Mouse (Mus musculus): Measurements from ENCODE around the gene Itsn1. TPM values are rescaled to one million over a fixed set of nuclear protein-coding genes. Genes with fewer than 3 reads are reported as not detected.

Itsn1 gene
- total and polyA plus RNA-seq, 2 experiments from 2014 or later: 11.9 to 64.7 TPM

DNA sequence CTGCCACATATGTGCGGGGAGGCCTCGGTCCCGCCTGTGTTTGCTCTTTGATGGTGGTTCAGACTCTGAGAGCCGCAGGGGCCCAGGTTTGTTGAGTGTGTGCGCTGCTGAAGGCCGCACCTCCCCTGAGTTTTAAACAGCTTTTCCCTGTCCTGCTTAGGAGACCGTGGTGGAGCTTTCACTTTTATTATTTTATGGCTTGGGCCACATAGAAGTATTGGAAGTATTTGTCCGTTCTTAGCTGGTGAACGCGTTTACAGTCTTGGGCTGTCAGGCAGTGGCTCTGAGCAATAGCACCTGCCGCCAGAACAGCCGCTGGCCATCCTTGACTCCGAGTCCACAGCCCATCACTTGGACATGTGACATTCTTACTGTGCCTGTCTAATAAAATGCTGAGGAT lies 27.2 kb upstream of the Itsn1 start:
- Histone ChIP-seq H3K4me1 (ENCODE audit: control insufficient read depth, insufficient read depth) (no peaks in the 10 kb centered on the region), H3K36me3 (replicated peaks; ENCODE audit: control insufficient read depth, insufficient read depth, low read length) (peaks cover 59% of the 10 kb centered on the region), H3K4me2 (ENCODE audit: low read depth, low read length) (no peak overlapping the region), H3K9me3 (replicated peaks; ENCODE audit: control insufficient read depth, low read length) (no peaks in the 10 kb centered on the region), H3K9ac (replicated peaks; ENCODE audit: low read depth, low read length) (no peak overlapping the region), H3K27me3 (ENCODE audit: control insufficient read depth, insufficient read depth, low read length) (no peaks in the 10 kb centered on the region), H3K27ac (ENCODE audit: low read depth) (no peak overlapping the region), H3K4me3 (ENCODE audit: low read depth, low read length) (no peak overlapping the region)
- no peak for TF ChIP-seq CTCF (IDR thresholded peaks at IDR 0.05; ENCODE audit: low read depth)
- no peak for TF ChIP-seq EP300 (IDR thresholded peaks at IDR 0.05; ENCODE audit: low read depth)
- WGBS: 84% methylated on average over 13 of the region's 13 CpGs
- ATAC-seq (ENCODE audit: insufficient read depth, low read depth) (no peak), DNase-seq (ENCODE audit: low spot score) (no peak)

DNA sequence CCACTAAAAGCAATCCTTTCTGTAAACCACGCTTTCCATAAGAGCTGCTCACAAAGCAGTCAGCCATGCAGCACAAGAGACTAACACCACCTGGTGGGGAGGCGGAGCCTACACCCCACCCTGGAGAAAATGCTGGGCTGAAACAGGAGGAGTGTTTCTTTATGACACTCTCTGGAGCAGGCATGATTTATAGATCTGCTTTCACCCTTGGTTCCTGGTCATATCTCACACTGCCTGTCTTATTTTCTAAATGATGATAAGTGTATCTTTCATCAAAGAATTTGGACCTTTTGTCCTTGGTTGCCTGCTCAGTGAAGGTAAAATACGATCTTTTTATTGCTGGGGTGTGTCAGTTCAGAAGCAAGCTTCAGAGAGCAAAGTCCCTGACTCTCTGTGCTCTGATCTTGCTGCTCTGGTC lies 26.3 kb upstream of the Itsn1 start:
- no peak overlapping the region for H3K4me2 ChIP-seq (ENCODE audit: low read depth, low read length)
- TF ChIP-seq CTCF (IDR thresholded peaks at IDR 0.05; ENCODE audit: low read depth): no peak
- no peaks in the 10 kb centered on the region for H3K27me3 ChIP-seq (ENCODE audit: control insufficient read depth, insufficient read depth, low read length)
- peaks cover 61% of the 10 kb centered on the region for H3K36me3 ChIP-seq (replicated peaks; ENCODE audit: control insufficient read depth, insufficient read depth, low read length)
- ATAC-seq (ENCODE audit: insufficient read depth, low read depth) (no peak), DNase-seq (ENCODE audit: low spot score) (no peak)
- H3K4me1 ChIP-seq (ENCODE audit: control insufficient read depth, insufficient read depth): no peaks in the 10 kb centered on the region
- H3K9me3 ChIP-seq (replicated peaks; ENCODE audit: control insufficient read depth, low read length): no peaks in the 10 kb centered on the region
- 75% methylated on average over 3 of the region's 3 CpGs for WGBS
- no peak overlapping the region for H3K4me3 ChIP-seq (ENCODE audit: low read depth, low read length)
- H3K9ac ChIP-seq (replicated peaks; ENCODE audit: low read depth, low read length): no peak overlapping the region
- no peak overlapping the region for H3K27ac ChIP-seq (ENCODE audit: low read depth)

DNA sequence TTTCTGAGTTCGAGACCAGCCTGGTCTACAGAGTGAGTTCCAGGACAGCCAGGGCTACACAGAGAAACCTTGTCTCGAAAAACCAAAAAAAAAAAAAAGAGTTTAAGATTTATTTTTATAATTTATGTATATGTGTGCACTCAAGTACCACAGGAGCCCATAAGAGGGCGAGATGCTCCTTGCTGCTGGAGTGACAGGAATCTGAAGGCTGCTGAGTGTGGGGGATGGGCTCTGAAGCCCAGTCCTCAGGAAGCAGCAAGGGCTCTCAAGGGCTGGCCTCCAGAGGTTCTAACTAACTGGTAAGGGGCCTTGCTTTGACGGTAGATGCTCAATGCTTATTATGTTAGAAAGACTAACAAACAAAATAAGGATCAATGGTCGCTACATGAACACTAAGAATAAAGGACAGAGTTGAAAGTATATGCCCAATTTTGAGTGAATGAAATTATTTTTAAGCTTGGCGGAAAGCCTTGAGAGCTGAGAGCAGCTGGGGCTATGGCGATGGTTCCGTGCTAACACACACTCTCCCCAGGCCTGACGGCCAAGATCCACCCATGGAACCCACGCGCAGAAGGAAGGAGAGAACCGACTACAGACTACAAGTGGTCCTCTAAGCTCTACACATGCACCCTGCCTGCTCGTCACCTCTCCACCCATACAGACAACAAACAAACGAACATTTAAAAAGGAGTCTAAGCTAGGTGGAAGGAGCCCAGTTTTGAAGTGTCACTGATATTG lies 24.3 kb upstream of the Itsn1 start:
- H3K27ac ChIP-seq (ENCODE audit: low read depth): no peak overlapping the region
- H3K4me3 ChIP-seq (ENCODE audit: low read depth, low read length): no peak overlapping the region
- no peaks in the 10 kb centered on the region for H3K27me3 ChIP-seq (ENCODE audit: control insufficient read depth, insufficient read depth, low read length)
- no peaks in the 10 kb centered on the region for H3K9me3 ChIP-seq (replicated peaks; ENCODE audit: control insufficient read depth, low read length)
- DNase-seq (ENCODE audit: low spot score) (no peak), ATAC-seq (ENCODE audit: insufficient read depth, low read depth) (no peak)
- no peak overlapping the region for H3K4me2 ChIP-seq (ENCODE audit: low read depth, low read length)
- peaks cover 62% of the 10 kb centered on the region for H3K36me3 ChIP-seq (replicated peaks; ENCODE audit: control insufficient read depth, insufficient read depth, low read length)
- no peak overlapping the region for H3K9ac ChIP-seq (replicated peaks; ENCODE audit: low read depth, low read length)
- TF ChIP-seq CTCF (IDR thresholded peaks at IDR 0.05; ENCODE audit: low read depth) (peak; percentile 16; the same call in 1 of the 2 replicates), EP300 (IDR thresholded peaks at IDR 0.05; ENCODE audit: low read depth) (no peak)
- no peaks in the 10 kb centered on the region for H3K4me1 ChIP-seq (ENCODE audit: control insufficient read depth, insufficient read depth)
- 82% methylated on average over 14 of the region's 14 CpGs for WGBS

DNA sequence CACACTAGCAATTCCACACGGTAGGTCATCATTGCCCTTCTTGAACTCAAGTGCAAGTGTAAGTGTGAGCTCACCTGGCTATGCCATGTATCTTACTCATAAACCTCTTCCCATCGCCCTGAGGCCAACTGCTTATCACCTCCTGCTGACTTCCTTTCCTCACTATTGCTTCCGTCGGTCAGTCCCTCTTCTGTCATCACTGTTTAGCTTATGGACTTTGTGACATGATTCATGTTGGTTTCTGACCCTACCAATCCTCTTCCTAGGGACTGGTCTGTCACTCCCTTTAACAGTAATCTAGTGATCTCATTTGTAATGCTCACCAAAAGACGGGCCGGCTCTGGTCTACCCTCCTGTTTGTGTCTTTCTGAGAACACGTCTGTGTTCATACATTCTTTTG lies 18.8 kb upstream of the Itsn1 start:
- TF ChIP-seq CTCF (IDR thresholded peaks at IDR 0.05; ENCODE audit: low read depth) (no peak), EP300 (IDR thresholded peaks at IDR 0.05; ENCODE audit: low read depth) (no peak)
- Histone ChIP-seq H3K4me1 (ENCODE audit: control insufficient read depth, insufficient read depth) (no peaks in the 10 kb centered on the region), H3K9ac (replicated peaks; ENCODE audit: low read depth, low read length) (no peak overlapping the region), H3K36me3 (replicated peaks; ENCODE audit: control insufficient read depth, insufficient read depth, low read length) (peaks cover 63% of the 10 kb centered on the region), H3K4me3 (ENCODE audit: low read depth, low read length) (no peak overlapping the region), H3K4me2 (ENCODE audit: low read depth, low read length) (no peak overlapping the region), H3K9me3 (replicated peaks; ENCODE audit: control insufficient read depth, low read length) (no peaks in the 10 kb centered on the region), H3K27me3 (ENCODE audit: control insufficient read depth, insufficient read depth, low read length) (no peaks in the 10 kb centered on the region), H3K27ac (ENCODE audit: low read depth) (no peak overlapping the region)
- no peak for DNase-seq (ENCODE audit: low spot score)
- no peak for ATAC-seq (ENCODE audit: insufficient read depth, low read depth)
- 65% methylated on average over 7 of the region's 7 CpGs for WGBS

DNA sequence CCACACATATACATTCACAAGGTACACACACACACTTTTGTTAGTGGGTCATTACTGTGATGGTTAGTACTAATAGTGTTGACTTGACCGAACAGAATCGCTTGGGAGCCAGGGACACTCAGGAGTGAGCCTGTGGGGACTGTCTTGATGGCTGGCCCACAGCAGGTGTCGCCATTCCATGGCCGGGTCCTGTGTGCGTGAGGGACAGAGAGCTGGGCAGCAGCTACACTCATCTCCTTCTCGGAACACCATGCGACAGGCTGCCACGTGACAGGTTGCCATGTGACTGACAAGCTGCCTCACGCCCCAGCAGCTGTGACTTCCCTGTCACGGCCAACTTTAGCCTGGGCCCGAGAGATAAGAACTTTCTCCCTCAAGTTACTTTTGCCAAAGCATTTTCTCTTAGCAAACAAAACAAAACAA lies 12.1 kb upstream of the Itsn1 start:
- peak; percentile 74 for ATAC-seq (ENCODE audit: insufficient read depth, low read depth)

DNA sequence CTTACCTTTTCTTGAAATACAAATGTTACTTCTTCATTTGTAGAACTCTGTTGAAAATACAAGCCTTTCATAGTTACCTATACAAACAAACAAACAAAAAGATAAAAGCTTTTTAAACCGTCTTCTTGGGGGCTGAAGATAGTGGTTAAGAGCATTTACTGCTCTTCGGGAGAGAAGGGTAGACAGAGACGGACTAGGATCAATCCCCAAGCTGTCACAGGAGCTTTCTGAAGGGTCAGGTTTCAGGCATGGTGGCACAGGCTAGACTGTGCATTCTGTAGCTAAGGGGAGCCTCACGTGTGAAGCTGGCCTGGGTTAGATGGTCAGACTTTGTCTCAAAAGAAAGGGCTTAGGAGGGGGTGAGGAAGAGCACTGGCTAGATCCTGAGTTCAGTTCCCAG lies 11.7 kb upstream of the Itsn1 start:
- 74% methylated on average over 4 of the region's 4 CpGs for WGBS
- Histone ChIP-seq H3K9me3 (replicated peaks; ENCODE audit: control insufficient read depth, low read length) (no peaks in the 10 kb centered on the region), H3K27ac (ENCODE audit: low read depth) (no peak overlapping the region), H3K4me3 (ENCODE audit: low read depth, low read length) (no peak overlapping the region), H3K4me2 (ENCODE audit: low read depth, low read length) (no peak overlapping the region), H3K27me3 (ENCODE audit: control insufficient read depth, insufficient read depth, low read length) (no peaks in the 10 kb centered on the region), H3K4me1 (ENCODE audit: control insufficient read depth, insufficient read depth) (no peaks in the 10 kb centered on the region), H3K9ac (replicated peaks; ENCODE audit: low read depth, low read length) (no peak overlapping the region), H3K36me3 (replicated peaks; ENCODE audit: control insufficient read depth, insufficient read depth, low read length) (peaks cover 17% of the 10 kb centered on the region; the same call in 1 of the 2 replicates)
- no peak for TF ChIP-seq EP300 (IDR thresholded peaks at IDR 0.05; ENCODE audit: low read depth)
- TF ChIP-seq CTCF (IDR thresholded peaks at IDR 0.05; ENCODE audit: low read depth): no peak
- no peak for ATAC-seq (ENCODE audit: insufficient read depth, low read depth)
- no peak for DNase-seq (ENCODE audit: low spot score)

More for the DNA sequence above, 12.1 kb upstream of the Itsn1 start:
- no peak overlapping the region for H3K4me3 ChIP-seq (ENCODE audit: low read depth, low read length)
- H3K36me3 ChIP-seq (replicated peaks; ENCODE audit: control insufficient read depth, insufficient read depth, low read length): peaks cover 19% of the 10 kb centered on the region; the same call in 1 of the 2 replicates
- H3K4me2 ChIP-seq (ENCODE audit: low read depth, low read length): no peak overlapping the region
- WGBS: 42% methylated on average over 11 of the region's 11 CpGs
- peak; percentile 15 for DNase-seq (ENCODE audit: low spot score)
- TF ChIP-seq CTCF (IDR thresholded peaks at IDR 0.05; ENCODE audit: low read depth) (0 out of 2 replicates have a peak, but pooled peaks have one; percentile 15), EP300 (IDR thresholded peaks at IDR 0.05; ENCODE audit: low read depth) (no peak)
- H3K9me3 ChIP-seq (replicated peaks; ENCODE audit: control insufficient read depth, low read length): no peaks in the 10 kb centered on the region
- H3K27me3 ChIP-seq (ENCODE audit: control insufficient read depth, insufficient read depth, low read length): no peaks in the 10 kb centered on the region
- H3K27ac ChIP-seq (ENCODE audit: low read depth): no peak overlapping the region
- no peaks in the 10 kb centered on the region for H3K4me1 ChIP-seq (ENCODE audit: control insufficient read depth, insufficient read depth)
- H3K9ac ChIP-seq (replicated peaks; ENCODE audit: low read depth, low read length): no peak overlapping the region

Measured in heart, postnatal 0 days (tissue).